Mouse (Mus musculus) liver, adult 2 months (tissue): ENCODE data around the gene Gpc3.
"Not testable (repeated sequence)": the region's sequence is repeated elsewhere in the genome, so short reads cannot be mapped to it uniquely, and the experiment has no call there.

ENCODE experiments used
- CTCF ChIP-seq: fragments of 200-500 bp; IDR thresholded peaks from 2 replicates; pipeline ENCODE4 v1.5.1; 2011; ENCODE audit warnings: low read depth, low read length, control low read depth
- POLR2A ChIP-seq: fragments of 200-500 bp; IDR thresholded peaks from 2 replicates; pipeline ENCODE4 v1.6.1; 2011; ENCODE audit warnings: low read length, control low read depth; ENCODE audit not compliant: insufficient read depth; ENCODE audit errors: extremely low read depth

DNA sequence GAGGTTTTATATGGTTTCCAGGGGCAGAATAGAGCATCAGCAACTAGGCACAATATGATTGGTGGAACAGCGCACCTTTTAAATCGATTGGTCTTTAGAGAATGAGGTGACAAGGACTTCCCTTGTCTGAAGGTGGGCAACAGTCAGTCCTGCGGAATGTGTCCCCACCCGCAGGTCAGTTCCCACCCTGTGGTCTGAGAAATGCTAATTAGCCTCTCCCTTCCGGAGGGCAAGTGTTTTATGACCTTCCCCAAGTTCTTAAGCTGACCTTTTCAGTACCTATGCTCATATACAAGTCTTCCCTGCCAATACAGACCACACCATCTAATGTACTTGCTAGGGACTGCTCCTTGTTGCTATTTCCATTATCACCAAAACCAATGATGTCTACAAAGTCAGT lies 263.1 kb downstream of the Gpc3 start:
- TF ChIP-seq POLR2A, CTCF: not testable (repeated sequence)
